Mouse (Mus musculus) G1E (cell line): ENCODE data around the gene Mtm1.

Experiments used
- CTCF ChIP-seq: IDR thresholded peaks from 2 replicates; pipeline ENCODE4 v1.5.1; 2012; ENCODE audit warnings: low read depth, low read length, inconsistent platforms, mixed read lengths
- TAL1 ChIP-seq: conservative IDR thresholded peaks from 2 replicates; pipeline ENCODE4 v1.6.1; 2012; ENCODE audit warnings: low read depth, low read length, inconsistent platforms, mixed read lengths

GRCm38 (mm10) chrX:71285473-71285872, 74.9 kb downstream of the Mtm1 start:
- no peak for TF ChIP-seq CTCF
- TF ChIP-seq TAL1 = no peak
